Comparison of ENCODE assay signal across 16 mouse cellular contexts in the genomic region with DNA sequence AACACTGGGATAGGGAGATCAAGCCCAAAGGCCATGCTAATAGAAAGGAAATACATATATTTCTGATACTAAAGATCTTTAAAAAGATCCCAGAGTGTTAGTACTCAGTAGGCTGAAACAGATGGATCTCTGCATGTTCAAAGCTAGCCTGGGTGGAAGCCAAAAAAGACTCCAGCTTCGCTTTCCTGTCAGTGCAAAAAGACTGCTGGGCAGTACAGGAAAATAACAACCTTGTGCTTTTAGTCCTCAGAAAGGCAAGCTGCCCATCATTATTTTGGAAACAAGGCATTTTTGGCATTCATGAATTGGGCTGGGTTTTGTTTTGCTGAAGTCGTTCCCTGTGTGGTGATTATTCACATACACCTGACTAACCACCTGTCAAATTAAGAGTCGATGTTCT.
"Had no signal": no experiment of that assay in that cellular context is flagged by ENCODE, and none has a peak within 500 bp of the region (broad histone marks: within the 10 kb centered on the region; RNA-seq: fewer than 3 reads in every experiment).

No protein-coding gene starts in this region.

- DNase-seq: kidney, postnatal 10 days; kidney, postnatal 4 days; lung, adult 2 months; lung, postnatal 36 days; retina, postnatal 1 day; thymus, adult 2 months; thymus, postnatal 25 days had no signal

- H3K27ac ChIP-seq: layer of hippocampus, adult 2 months; limb, embryonic 10.5 days; liver, embryonic 15.5 days; midbrain, embryonic 13.5 days; neural tube, embryonic 12.5 days; stomach, embryonic 15.5 days had no signal

- H3K36me3 ChIP-seq: limb, embryonic 10.5 days; liver, embryonic 15.5 days; midbrain, embryonic 13.5 days; neural tube, embryonic 12.5 days; stomach, embryonic 15.5 days had no signal

- H3K9me3 ChIP-seq: limb, embryonic 10.5 days; liver, embryonic 15.5 days; neural tube, embryonic 12.5 days; stomach, embryonic 15.5 days had no signal

- H3K9ac ChIP-seq: liver, embryonic 15.5 days; midbrain, embryonic 13.5 days; neural tube, embryonic 12.5 days; stomach, embryonic 15.5 days had no signal

- H3K4me2 ChIP-seq: liver, embryonic 11.5 days; liver, embryonic 15.5 days; midbrain, embryonic 13.5 days; neural tube, embryonic 12.5 days; stomach, embryonic 15.5 days had no signal

- H3K4me1 ChIP-seq: limb, embryonic 10.5 days; liver, embryonic 15.5 days; midbrain, embryonic 13.5 days; neural tube, embryonic 12.5 days; stomach, embryonic 15.5 days had no signal

- H3K4me3 ChIP-seq: layer of hippocampus, adult 2 months; limb, embryonic 10.5 days; liver, embryonic 15.5 days; midbrain, embryonic 13.5 days; myocyte; neural tube, embryonic 12.5 days; stomach, embryonic 15.5 days had no signal

- ATAC-seq: lung, postnatal 0 days; midbrain, embryonic 13.5 days had no signal

- H3K27me3 ChIP-seq: liver, embryonic 15.5 days; midbrain, embryonic 13.5 days; neural tube, embryonic 12.5 days; stomach, embryonic 15.5 days had no signal
